ENCODE assay signal across 8 mouse cellular contexts in the genomic region with DNA sequence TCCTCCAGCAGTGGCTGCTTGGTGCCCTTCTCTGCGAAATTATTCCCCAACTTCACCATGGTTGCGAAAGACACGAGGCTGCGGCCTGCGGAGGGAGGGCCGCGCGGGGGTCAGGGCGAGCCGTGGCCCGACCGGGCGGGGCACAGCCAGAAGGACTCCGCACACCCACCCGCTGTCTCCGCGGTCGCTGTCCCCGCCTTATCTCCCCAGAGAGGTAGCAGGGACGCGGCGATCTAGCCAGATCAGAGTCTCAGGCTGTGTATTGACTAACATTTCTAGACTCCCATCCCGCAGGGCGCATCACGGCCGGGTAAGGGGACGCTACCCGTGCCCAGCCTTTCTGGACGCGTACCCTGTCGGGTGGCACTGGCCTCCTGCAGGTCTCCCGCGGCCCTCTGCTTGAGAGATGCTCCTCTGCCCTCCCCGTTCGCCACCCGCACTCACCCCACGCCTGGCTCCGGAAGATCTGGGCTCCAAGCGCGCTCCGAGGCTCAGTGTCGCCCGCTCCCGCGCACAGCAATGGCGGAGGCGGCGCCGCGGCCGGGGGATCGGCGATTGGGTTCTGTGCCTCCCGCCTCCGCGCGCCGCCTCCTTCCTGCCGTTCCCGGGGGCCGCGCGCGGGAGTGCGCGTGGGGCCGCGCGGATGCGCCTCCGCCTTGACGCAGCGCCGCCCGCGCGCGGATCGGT. TPM values are rescaled to one million over a fixed set of nuclear protein-coding genes. Genes with fewer than 3 reads are reported as not detected.
A peak's percentile ranks its signal among the peaks of the same experiment; 100 is the strongest.
DNase-seq lines count a peak whose midpoint lies in the region; ATAC-seq and TF ChIP-seq lines count a peak whose summit lies in the region.

No protein-coding gene starts in this region.

- H3K4me2 ChIP-seq in limb, embryonic 15.5 days: peak overlapping the region; percentile 88
- peak overlapping the region; percentile 67 for H3K4me2 ChIP-seq in myocyte (ENCODE audit: low read depth)

- no peaks in the 10 kb centered on the region for H3K36me3 ChIP-seq in kidney, adult 2 months (ENCODE audit: control insufficient read depth, insufficient read depth, low read length)
- H3K36me3 ChIP-seq in limb, embryonic 15.5 days: peaks cover 25% of the 10 kb centered on the region
- no peaks in the 10 kb centered on the region for H3K36me3 ChIP-seq in myocyte (ENCODE audit: control insufficient read depth, insufficient read depth)
- H3K36me3 ChIP-seq in thymus, adult 2 months (ENCODE audit: control insufficient read depth, insufficient read depth, low read length): no peaks in the 10 kb centered on the region

- no peak for TF ChIP-seq CTCF in kidney, adult 2 months (conservative IDR thresholded peaks at IDR 0.05; ENCODE audit: insufficient read depth, insufficient read length, low read depth, low read length)
- TF ChIP-seq CTCF in thymus, adult 2 months (IDR thresholded peaks at IDR 0.05; ENCODE audit: borderline replicate concordance, control insufficient read depth, extremely low read depth, insufficient read depth, low read length, poor library complexity): no peak

- no peaks in the 10 kb centered on the region for H3K4me1 ChIP-seq in kidney, adult 2 months (ENCODE audit: control insufficient read depth, insufficient read depth, low read length)
- peaks cover 20% of the 10 kb centered on the region for H3K4me1 ChIP-seq in limb, embryonic 15.5 days
- H3K4me1 ChIP-seq in thymus, adult 2 months (replicated peaks; ENCODE audit: control insufficient read depth, insufficient read depth, low read length): peaks cover 4% of the 10 kb centered on the region; the same call in 1 of the 2 replicates

- H3K27ac ChIP-seq in kidney, adult 2 months (ENCODE audit: insufficient read depth, low read depth, low read length): no peak overlapping the region
- peak overlapping the region; percentile 57 for H3K27ac ChIP-seq in limb, embryonic 15.5 days
- no peak overlapping the region for H3K27ac ChIP-seq in thymus, adult 2 months (ENCODE audit: control insufficient read depth, insufficient read depth, low read length)

- TF ChIP-seq POLR2A in kidney, adult 2 months (IDR thresholded peaks at IDR 0.05; ENCODE audit: low read depth, low read length): no peak
- TF ChIP-seq POLR2A in myocyte (IDR thresholded peaks at IDR 0.05; ENCODE audit: insufficient read length, low read depth): peak; percentile 58
- no peak for TF ChIP-seq POLR2A in thymus, adult 2 months (IDR thresholded peaks at IDR 0.05; ENCODE audit: control insufficient read depth, extremely low read depth, insufficient read depth, low read length, poor library complexity)

- peak overlapping the region; percentile 68 for H3K9ac ChIP-seq in limb, embryonic 15.5 days

- no peaks in the 10 kb centered on the region for H3K79me2 ChIP-seq in myocyte (ENCODE audit: control insufficient read depth, insufficient read depth)

- no peak for ATAC-seq in CD4-positive, CD25-positive, alpha-beta regulatory T cell, adult 4 months
- ATAC-seq in limb, embryonic 15.5 days (ENCODE audit: insufficient number of reproducible peaks, low FRiP score, low TSS enrichment, low read depth): peak; percentile 61

- under 1% methylated on average over 79 of the region's 79 CpGs for WGBS in kidney, adult 2 months
- under 1% methylated on average over 67 of the region's 79 CpGs for WGBS in limb, embryonic 15.5 days
- WGBS in thymus, adult 2 months: 1% methylated on average over 79 of the region's 79 CpGs

- peak overlapping the region; percentile 52 for H3K4me3 ChIP-seq in kidney, adult 2 months (ENCODE audit: insufficient read depth, low read depth, low read length)
- peak overlapping the region; percentile 76 for H3K4me3 ChIP-seq in limb, embryonic 15.5 days
- peak overlapping the region; percentile 21 for H3K4me3 ChIP-seq in myocyte
- H3K4me3 ChIP-seq in thymus, adult 2 months (ENCODE audit: control insufficient read depth, insufficient read depth, low read length): peak overlapping the region; percentile 32

- peak; percentile 2 for DNase-seq in CD4-positive, CD25-positive, alpha-beta regulatory T cell, adult 2 months (ENCODE audit: low read depth, low spot score)
- DNase-seq in embryo, embryonic 11.5 days (ENCODE audit: low read depth, low spot score): peak; percentile 49
- DNase-seq in heart, adult 11 months: peak; percentile 98
- peak; percentile 56 for DNase-seq in kidney, adult 2 months
- DNase-seq in thymus, adult 2 months: peak; percentile 53

- no peaks in the 10 kb centered on the region for H3K27me3 ChIP-seq in kidney, adult 2 months (replicated peaks; ENCODE audit: control insufficient read depth, insufficient read depth, low read length)
- peaks cover 18% of the 10 kb centered on the region for H3K27me3 ChIP-seq in limb, embryonic 15.5 days
- H3K27me3 ChIP-seq in myocyte (ENCODE audit: control insufficient read depth, insufficient read depth, insufficient read length): peaks cover 19% of the 10 kb centered on the region
- H3K27me3 ChIP-seq in thymus, adult 2 months (ENCODE audit: control insufficient read depth, insufficient read depth, low read length): peaks cover 13% of the 10 kb centered on the region; the same call in 1 of the 2 replicates

- peak overlapping the region; percentile 13 for H3ac ChIP-seq in myocyte (ENCODE audit: control insufficient read depth, insufficient read length)

- no peaks in the 10 kb centered on the region for H3K9me3 ChIP-seq in limb, embryonic 15.5 days

TF ChIP-seq in myocyte, 11 proteins besides CTCF, POLR2A, EP300 and RAD21:
- TF ChIP-seq MAX (IDR thresholded peaks at IDR 0.05; ENCODE audit: low read depth): no peak
- TF ChIP-seq MYOG (IDR thresholded peaks at IDR 0.05; ENCODE audit: control insufficient read depth in 1 of 3, insufficient read depth in 1 of 3, insufficient read length in 2 of 3, low read depth in 2 of 3): no peak
- no peak for TF ChIP-seq REST (IDR thresholded peaks at IDR 0.05; ENCODE audit: insufficient read depth, insufficient read length)
- TF ChIP-seq TCF12 (IDR thresholded peaks at IDR 0.05; ENCODE audit: insufficient read depth, poor library complexity, severe bottlenecking): no peak
- TF ChIP-seq POLR2AphosphoS2 (IDR thresholded peaks at IDR 0.05; ENCODE audit: insufficient read length, low read depth): no peak
- no peak for TF ChIP-seq CEBPB (IDR thresholded peaks at IDR 0.05; ENCODE audit: insufficient read depth, poor library complexity, severe bottlenecking)
- no peak for TF ChIP-seq USF1 (IDR thresholded peaks at IDR 0.05; ENCODE audit: low read depth)
- no peak for TF ChIP-seq E2F4 (IDR thresholded peaks at IDR 0.05; ENCODE audit: insufficient read depth)
- TF ChIP-seq MYOD1 (IDR thresholded peaks at IDR 0.05; ENCODE audit: control insufficient read depth in 1 of 3, insufficient read length in 2 of 3, low read depth in 2 of 3): no peak
- TF ChIP-seq TCF3 (IDR thresholded peaks at IDR 0.05; ENCODE audit: insufficient read length, low read depth): no peak
- TF ChIP-seq SRF (IDR thresholded peaks at IDR 0.05; ENCODE audit: control insufficient read depth, insufficient read length, low read depth): no peak
TF ChIP-seq in myocyte: peak in this region for 0.

RNA-seq across cellular contexts. Expression of a gene that starts 0.6 kb away (rescaled TPM):
- polyA plus RNA-seq in CD4-positive, CD25-positive, alpha-beta regulatory T cell, adult 4 months (2017; shearing (Covaris generic)): under 1 TPM in 1 of 2 experiments, not detected in 1; 0.52 TPM
- polyA plus RNA-seq in kidney, adult 2 months (2012; rRNA removed): 11.4 and 11.6 TPM in 2 replicates
- polyA plus RNA-seq in limb, embryonic 15.5 days (2015; fragmentation: Nextera tagmentation; extraction: Ambion mirVana): 96.1 and 102 TPM in 2 replicates
- polyA plus RNA-seq in myocyte (2012; fragmentation: generic; extraction: Trizol): 13.8 TPM
- polyA plus RNA-seq in thymus, adult 2 months (2012; rRNA removed): 4.3 and 5.8 TPM in 2 replicates

Comparison
In these comparisons a context has a peak if more than half of its experiments do, and no peak if none do; other contexts are left out.
1. DNase-seq: peak in every context shown above with its lines; median percentile 98 in heart, adult 11 months; 56 in kidney, adult 2 months; 53 in thymus, adult 2 months; 49 in embryo, embryonic 11.5 days; 2 in CD4-positive, CD25-positive, alpha-beta regulatory T cell, adult 2 months.
2. H3K4me3 ChIP-seq: peak in every context shown above with its lines; median percentile 76 in limb, embryonic 15.5 days; 52 in kidney, adult 2 months; 32 in thymus, adult 2 months; 21 in myocyte.